In genomic region chr9:27871624-27872023, GRCm38 (mm10) we compare ENCODE assay signal across 11 mouse cellular contexts.
"Had no signal": no experiment of that assay in that cellular context is flagged by ENCODE, and none has a peak within 500 bp of the region (broad histone marks: within the 10 kb centered on the region; RNA-seq: fewer than 3 reads in every experiment).

No protein-coding gene starts in this region.

- ATAC-seq: liver, postnatal 0 days; lung, postnatal 0 days; midbrain, embryonic 13.5 days; midbrain, embryonic 15.5 days had no signal

- DNase-seq: liver, postnatal 0 days; lung, adult 2 months; lung, postnatal 14 days; lung, postnatal 36 days; right cerebral cortex, postnatal 25 days; thymus, adult 18-20 months; thymus, postnatal 14 days; thymus, postnatal 36 days had no signal
